Mouse (Mus musculus) thymus, postnatal 4 days (tissue): ENCODE measurements around the gene Clba1.

ENCODE experiments used
- DNase-seq: peaks from one replicate; pipeline ENCODE4 v3.0.0; 2021

Gene Clba1

DNA sequence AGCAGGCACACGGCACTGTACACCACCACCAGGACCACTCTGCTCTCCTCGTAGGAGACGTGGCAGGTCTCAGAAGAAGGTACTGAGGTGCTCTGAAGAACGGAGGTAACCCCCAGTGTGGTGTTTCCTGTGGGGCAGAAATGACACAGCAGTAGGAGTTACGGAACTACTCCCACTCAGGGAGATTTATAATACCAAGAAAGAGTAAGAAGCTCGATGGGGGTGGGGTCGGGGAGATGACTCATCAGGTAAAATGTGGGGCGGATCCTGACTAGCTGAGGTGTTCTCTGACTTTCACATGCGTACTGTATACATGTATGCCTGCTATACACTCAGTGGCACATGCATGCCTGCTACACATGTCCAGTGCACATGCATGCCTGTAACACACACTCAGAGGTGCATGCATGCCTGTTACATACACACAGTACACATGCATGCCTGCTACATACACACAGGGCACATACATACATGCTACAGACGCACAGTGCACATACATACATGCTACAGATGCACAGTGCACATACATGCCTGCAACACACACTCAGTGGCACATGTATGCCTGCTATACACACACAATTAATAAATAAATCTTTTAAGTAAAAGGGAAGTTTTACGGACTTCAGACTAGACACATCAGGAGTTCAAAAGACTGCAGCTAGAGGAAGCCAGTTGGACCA is 44.5 kb downstream of the Clba1 start:
- DNase-seq, result peak; percentile 31

DNA sequence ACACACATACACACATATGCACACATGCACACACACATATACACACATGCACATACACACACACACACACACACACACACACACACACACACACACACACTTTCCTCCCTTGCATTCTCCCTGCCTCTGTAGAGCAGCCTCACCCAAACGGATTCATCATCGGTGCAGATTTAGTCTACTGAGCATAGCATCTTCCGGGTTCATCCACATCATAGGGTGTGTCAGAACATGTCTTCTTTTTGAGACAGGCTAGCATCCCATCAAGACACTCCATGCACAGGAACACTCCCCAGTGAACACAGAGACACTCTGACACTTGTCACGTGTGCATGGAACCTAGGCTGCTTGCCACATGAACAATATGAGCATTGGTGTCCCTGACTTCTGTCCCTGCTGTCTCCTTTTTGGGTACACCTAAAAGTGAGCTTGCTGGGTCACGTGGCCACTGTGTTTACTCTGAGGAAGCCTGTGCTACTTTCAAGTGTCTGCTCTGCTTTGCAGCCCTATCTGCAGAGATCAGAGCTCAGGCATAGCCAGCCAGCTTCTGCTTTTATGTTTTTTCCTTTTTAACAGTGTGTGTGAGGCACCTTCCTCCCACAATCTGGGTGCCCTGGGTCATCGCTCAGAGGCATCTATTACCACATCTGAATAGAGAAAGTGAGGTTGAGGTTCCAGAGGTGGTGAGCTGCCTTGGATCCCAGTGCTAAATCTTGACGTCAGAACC is 46.0 kb downstream of the Clba1 start:
- DNase-seq, result peak; percentile 74

- peak; percentile 29 for DNase-seq
Observed at GRCm38 (mm10) chr12:112856338-112856737, 47.6 kb downstream of the Clba1 start.

DNA sequence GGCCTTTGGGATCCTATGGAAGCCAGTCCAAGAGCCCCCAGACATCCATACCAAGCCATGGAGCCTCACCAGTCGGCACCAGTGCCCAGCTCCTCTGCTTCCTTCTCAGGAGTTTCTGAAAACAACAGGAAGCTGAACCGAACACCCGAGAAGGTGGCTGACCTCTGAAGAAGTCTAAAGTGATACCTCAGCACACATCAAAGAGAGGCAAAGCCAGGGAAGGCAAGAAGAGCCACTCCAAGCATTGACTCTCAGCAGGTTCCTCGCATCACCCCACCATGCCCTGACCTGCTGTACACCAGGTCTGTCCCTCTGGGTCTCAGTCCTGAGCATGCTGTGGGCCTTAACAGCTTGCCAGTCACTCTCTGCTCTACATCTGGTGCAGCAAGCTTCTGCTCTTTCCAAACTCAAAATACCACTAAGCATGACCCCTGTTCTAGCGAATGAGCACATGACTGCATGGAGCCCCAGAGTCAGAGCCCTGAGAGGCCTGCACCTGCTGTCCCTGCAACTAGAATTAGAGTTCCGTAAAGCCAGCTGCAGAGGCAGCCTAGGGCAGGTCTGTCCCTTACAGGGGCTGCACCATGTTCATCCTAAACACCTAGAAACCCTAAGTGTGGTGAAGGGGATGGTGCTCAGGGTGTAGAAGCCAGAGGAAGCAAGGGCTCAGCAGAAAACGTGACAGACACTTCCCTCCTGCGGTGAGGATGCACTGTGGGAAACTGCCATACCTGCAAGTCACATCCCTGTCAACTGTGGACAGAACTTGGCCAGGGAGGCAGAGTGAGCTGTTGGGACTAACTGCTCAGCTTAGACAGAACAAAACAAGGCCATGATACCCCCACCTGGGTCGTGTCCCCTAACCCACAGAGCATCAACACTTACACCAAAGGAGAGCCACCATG is 48.5 kb downstream of the Clba1 start:
- peak; percentile 56 for DNase-seq

GRCm38 (mm10) chr12:112858581-112859336 is 50.0 kb downstream of the Clba1 start:
- DNase-seq, result peak; percentile 48

DNA sequence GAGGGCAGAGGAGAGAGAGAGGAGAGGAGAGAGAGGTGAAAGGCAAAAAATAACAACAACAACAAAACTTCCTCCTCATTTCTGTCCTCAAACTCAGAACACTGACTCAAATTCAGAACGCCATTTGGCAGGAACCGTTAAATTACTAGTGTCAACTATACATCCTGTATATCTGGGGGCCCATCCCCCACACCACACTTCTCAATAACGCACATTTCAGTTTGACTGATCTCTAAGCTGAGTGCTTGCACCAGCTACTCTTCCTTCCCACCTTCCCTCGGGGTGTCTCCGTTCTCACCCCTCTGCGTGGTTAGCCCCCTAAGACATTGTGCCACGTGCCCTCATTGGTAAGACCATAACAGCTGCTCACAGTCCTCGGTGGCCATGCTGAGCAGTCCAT is 51.2 kb downstream of the Clba1 start:
- DNase-seq, result peak; percentile 91

GRCm38 (mm10) chr12:112860765-112861164 is 52.0 kb downstream of the Clba1 start:
- DNase-seq, result peak; percentile 75

- peak; percentile 35 for DNase-seq
Observed at GRCm38 (mm10) chr12:112861911-112862321, 53.2 kb downstream of the Clba1 start.

DNA sequence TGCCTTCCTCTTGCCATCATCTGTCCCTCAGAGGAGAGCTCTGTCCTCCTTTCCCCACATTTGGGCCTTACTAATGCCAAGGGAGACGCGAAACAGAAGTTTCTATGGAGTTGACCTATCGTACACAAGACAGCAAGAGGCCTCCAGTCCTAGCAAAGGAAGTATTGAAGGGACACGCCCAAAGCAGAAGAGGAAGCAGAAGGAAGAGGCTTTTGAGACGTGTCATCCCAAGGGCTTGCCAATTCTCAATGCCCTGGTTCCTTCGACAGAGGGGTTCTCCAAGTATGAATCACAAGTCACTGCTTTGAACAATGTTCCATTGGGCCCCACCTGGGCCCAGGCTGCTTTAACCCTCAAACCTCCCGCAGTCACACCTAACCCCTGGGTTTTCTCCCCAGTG is 56.1 kb downstream of the Clba1 start:
- DNase-seq, result no peak
